Mouse (Mus musculus) regulatory T cell (primary cell): ENCODE data around the gene Cers6.

Source experiments
- in situ Hi-C: fragments of 300-600 bp; cut with MboI, MseI; formaldehyde crosslinking; loops from one replicate; pipeline ENCODE4 v1.15.1; 2025; ENCODE audit warnings: high pct_unique_total_duplicates

Cers6 gene

DNA sequence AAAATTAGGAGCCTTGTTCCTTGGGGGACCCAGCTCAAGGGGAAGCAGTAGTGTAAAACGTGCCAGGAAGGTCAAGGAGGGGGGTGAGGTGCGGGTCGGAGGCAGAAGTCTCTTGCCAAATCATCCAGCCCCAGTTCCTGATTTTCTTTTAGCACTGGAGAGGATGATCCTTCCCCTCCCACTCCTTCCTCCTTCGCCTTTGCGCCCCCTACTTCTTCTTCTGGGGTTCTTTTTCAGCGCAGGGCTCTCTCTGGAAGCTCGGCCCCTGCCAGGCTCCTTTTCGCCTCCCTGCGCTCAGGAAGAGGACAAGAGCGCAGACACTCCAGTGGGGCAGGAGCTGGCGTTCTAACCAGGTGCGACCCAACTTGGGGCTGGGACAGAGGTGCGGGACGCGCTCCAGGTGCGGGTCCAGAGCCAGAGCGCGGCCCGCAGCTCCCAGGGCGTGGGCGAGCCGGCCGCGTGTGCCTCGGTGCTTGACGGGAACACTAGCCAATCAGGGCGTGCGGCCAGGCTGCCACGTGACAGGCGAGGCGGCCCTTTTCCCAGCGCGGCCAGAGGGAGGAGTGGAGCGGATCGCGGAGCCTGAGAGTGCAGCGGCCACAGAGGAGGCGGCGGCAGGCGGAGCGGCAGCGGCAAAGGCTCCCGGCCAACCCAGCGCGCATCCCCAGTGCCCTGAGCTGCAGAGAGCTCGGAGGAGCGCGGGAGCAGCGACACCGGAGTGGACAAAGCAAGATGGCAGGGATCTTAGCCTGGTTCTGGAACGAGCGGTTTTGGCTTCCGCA lies at the start of gene Cers6:
Gene Cers6 (plus strand): TSS at position 538 of the 782 bp plus-strand sequence.
- in situ Hi-C loops, result no loop called here

DNA sequence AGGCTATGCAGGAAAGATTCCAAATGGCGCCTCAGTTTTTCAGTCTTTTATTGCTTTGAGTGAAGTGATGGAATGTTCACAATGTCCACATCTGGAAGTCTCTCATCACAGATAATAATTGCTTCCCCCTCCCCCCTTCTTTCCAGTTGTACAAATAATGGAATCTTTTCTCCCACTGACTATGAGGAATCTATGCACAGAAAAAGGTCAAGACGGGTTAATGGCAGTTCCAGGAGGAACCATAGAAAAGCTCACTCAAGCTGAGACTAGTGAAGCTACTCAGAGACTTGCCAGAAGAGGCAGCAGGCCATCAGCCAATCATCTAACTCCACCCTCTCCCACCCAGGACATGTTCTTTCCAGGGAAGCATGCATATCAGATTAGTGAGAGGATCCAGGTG lies 46.8 kb upstream of the Cers6 start:
- in situ Hi-C loops, result no loop called here

DNA sequence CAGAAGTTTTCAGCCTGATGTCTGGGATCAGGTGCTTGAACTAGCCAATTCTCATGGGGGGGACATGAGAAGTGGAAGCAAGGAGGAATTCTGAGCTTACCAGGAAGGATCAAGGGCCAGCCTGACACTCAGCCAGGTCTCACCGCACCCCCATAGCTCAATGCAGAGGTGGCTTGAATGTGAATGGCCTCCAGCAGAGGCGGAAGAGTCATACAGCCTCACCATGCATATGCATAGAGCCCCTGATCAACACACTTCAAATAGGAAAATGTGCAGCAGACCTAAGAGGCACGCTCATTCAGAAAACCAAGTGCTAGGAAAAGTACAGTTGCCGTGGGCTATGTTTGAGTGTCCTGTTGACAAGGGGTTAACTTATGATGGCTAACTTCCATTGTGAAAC lies 42.2 kb upstream of the Cers6 start:
- in situ Hi-C loops, result no loop called here

- in situ Hi-C loops, result no loop called here
These were observed 38.9 kb upstream of the Cers6 start for GRCm38 (mm10) chr2:68822152-68822887.

GRCm38 (mm10) chr2:68825326-68826020 lies 35.8 kb upstream of the Cers6 start:
- in situ Hi-C loops, result no loop called here

GRCm38 (mm10) chr2:68843330-68843729 lies 17.9 kb upstream of the Cers6 start:
- in situ Hi-C loops, result no loop called here

GRCm38 (mm10) chr2:68844530-68844929 lies 16.7 kb upstream of the Cers6 start:
- in situ Hi-C loops, result no loop called here

- in situ Hi-C loops, result no loop called here
These were observed 16.1 kb upstream of the Cers6 start for GRCm38 (mm10) chr2:68845002-68845740.

GRCm38 (mm10) chr2:68860391-68860790 lies 850 bp upstream of the Cers6 start:
- in situ Hi-C loops, result no loop called here

DNA sequence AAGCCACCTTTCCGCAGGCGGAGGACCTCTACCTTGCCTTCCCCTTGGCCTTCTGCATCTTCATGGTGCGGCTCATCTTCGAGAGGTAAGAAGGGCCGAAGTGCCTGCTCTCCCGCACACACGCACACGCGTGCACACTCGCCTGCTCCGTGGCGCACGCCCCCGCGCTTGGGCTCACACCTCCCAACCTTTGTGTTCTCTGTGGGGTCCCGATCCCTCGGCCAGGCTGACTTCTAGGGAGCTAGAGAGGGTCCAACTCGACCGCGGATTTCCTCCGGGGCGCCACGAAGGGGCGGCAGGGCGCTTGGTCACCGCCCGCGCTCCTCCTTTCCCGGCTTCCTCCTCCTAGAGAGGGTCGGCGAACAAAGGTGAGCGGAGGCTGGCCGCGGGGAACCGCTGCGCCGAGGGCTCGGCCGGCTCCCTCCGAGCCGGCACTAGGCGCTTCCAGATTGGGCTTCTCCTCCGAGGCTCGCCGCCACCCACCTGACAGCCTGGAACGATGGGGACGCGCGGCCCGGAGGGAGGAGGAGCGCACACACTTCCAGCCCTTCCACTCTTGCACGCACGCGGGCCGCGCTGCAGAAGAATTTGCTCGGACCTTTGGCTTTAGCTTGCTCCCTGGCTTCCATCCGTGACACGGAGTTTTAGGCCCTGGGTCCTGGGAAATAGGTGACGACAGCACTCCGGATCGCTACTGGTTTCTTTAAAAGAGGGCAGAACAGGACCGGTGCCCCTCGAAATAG lies 651 bp downstream of the Cers6 start:
- in situ Hi-C loops, result no loop called here

- in situ Hi-C loops, result no loop called here
These were observed 1.4 kb downstream of the Cers6 start for GRCm38 (mm10) chr2:68862464-68863266.

GRCm38 (mm10) chr2:68863561-68863960 lies 2.3 kb downstream of the Cers6 start:
- in situ Hi-C loops, result no loop called here

GRCm38 (mm10) chr2:68864366-68864765 lies 3.1 kb downstream of the Cers6 start:
- in situ Hi-C loops, result no loop called here

- in situ Hi-C loops, result no loop called here
These were observed 5.9 kb downstream of the Cers6 start for GRCm38 (mm10) chr2:68867148-68867547.

- in situ Hi-C loops, result no loop called here
These were observed 9.9 kb downstream of the Cers6 start for GRCm38 (mm10) chr2:68870999-68871780.

DNA sequence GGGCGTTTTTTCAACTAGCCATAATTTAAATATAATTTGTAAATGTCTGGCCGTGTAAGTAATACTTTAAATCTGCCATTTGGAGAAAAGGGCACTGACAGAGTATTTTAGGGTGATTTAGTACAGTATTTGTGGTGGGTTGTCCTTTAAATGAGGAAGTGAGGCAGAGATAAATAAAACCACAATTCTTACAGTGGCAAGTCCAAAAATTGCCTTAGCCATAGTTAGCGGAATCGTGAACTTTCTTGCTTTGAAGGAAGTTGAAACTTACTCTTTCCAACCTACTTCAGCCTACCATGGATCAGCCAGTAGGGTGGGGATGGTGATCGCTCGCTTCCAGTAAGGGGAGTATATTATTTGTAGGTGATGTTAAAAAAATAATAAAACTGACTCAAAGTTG lies 11.8 kb downstream of the Cers6 start:
- in situ Hi-C loops, result no loop called here

DNA sequence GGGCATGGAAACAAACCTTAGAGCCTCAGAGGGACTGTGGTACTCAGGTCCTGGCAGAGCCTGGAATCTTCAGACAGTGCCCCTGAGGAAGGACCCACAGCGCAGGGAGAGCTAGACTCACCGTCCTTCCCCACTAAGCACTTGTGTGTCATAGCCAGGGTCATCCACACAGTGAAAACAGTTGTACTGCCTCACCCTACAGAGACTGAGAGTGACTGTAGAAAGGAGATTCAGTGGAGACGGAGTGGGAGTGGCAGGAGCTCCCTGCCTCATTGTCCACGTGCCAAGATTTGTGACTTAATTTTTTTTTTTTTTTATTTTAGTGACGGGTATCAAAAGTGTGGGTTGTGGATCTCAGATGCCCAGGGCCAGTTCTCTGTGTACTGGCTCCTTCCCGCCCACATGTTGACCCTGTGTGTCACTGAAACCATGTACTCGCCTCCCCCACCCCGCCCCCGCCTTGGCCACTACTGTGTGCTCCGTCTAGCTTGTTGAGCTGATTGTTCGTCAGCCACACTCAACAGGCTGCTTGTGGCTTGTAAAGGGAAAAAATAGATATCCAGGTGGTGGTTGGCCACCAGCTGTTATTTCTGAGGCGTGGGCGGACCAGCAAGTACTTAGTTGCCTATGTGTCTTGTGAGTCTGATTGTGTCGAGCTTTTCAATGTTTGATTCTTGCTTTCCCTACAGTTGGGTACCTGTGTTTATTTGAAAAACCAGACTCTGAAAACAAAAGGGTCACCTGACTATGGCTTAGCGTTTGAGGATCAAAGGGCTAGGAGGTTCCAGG lies 12.6 kb downstream of the Cers6 start:
- in situ Hi-C loops, result no loop called here

- in situ Hi-C loops, result no loop called here
These were observed 13.3 kb downstream of the Cers6 start for GRCm38 (mm10) chr2:68874575-68874974.
